Comparison of ENCODE assay signal across 7 mouse cellular contexts in genomic region chr11:109859939-109860469, GRCm38 (mm10). TPM values are rescaled to one million over a fixed set of nuclear protein-coding genes. Genes with fewer than 3 reads are reported as not detected.
DNase-seq lines count a peak whose midpoint lies in the region; ATAC-seq and TF ChIP-seq lines count a peak whose summit lies in the region.

No protein-coding gene starts in this region.

- no peak overlapping the region for H3K27ac ChIP-seq in forebrain, embryonic 13.5 days
- peak overlapping the region; percentile 51; the same call in 1 of the 2 replicates for H3K27ac ChIP-seq in intestine, embryonic 14.5 days (ENCODE audit: low read depth)
- peak overlapping the region; percentile 79 for H3K27ac ChIP-seq in lung, embryonic 16.5 days (ENCODE audit: low read length)
- peak overlapping the region; percentile 75 for H3K27ac ChIP-seq in spleen, adult 2 months (ENCODE audit: insufficient read depth, low read length)

- DNase-seq in CD4-positive helper T cell, adult 2 months (ENCODE audit: low read depth, low spot score): peak; percentile 92
- peak; percentile 30 for DNase-seq in ES-CJ7 (ENCODE audit: low read depth, low spot score)
- no peak for DNase-seq in intestine, embryonic 14.5 days (ENCODE audit: low spot score)
- DNase-seq in spleen, adult 2 months (ENCODE audit: low read depth in 1 of 2, low spot score in 2 of 2): peak; percentile 51 to 68
- no peak for DNase-seq in urinary bladder, postnatal 25 days (ENCODE audit: low spot score)

- H3K9ac ChIP-seq in forebrain, embryonic 13.5 days: no peak overlapping the region
- H3K9ac ChIP-seq in intestine, embryonic 14.5 days (ENCODE audit: low read length): no peak overlapping the region
- peak overlapping the region; percentile 54 for H3K9ac ChIP-seq in lung, embryonic 16.5 days (ENCODE audit: low read length)

- TF ChIP-seq CTCF in spleen, adult 2 months (IDR thresholded peaks at IDR 0.05; ENCODE audit: extremely low read depth, insufficient read depth, insufficient read length, insufficient replicate concordance): no peak

- peak overlapping the region; percentile 25; the same call in 1 of the 2 replicates for H3K4me2 ChIP-seq in forebrain, embryonic 13.5 days
- peak overlapping the region; percentile 33 for H3K4me2 ChIP-seq in intestine, embryonic 14.5 days (ENCODE audit: low read length)
- H3K4me2 ChIP-seq in lung, embryonic 16.5 days (ENCODE audit: low read depth, low read length): peak overlapping the region; percentile 46

- H3K4me3 ChIP-seq in forebrain, embryonic 13.5 days: no peak overlapping the region
- 0 out of 2 replicates have a peak overlapping the region, but pooled peaks have one; percentile 4 for H3K4me3 ChIP-seq in intestine, embryonic 14.5 days (ENCODE audit: low read depth, low read length)
- peak overlapping the region; percentile 21; the same call in 1 of the 2 replicates for H3K4me3 ChIP-seq in lung, embryonic 16.5 days (ENCODE audit: low read length)
- H3K4me3 ChIP-seq in spleen, adult 2 months (ENCODE audit: extremely low read depth, insufficient read depth, insufficient read length): peak overlapping the region; percentile 35

- no peaks in the 10 kb centered on the region for H3K36me3 ChIP-seq in forebrain, embryonic 13.5 days (ENCODE audit: poor library complexity, severe bottlenecking)
- no peaks in the 10 kb centered on the region for H3K36me3 ChIP-seq in intestine, embryonic 14.5 days (ENCODE audit: control insufficient read depth, insufficient read depth, low read length)
- H3K36me3 ChIP-seq in lung, embryonic 16.5 days (ENCODE audit: control insufficient read depth, insufficient read depth, low read length): no peaks in the 10 kb centered on the region
- no peaks in the 10 kb centered on the region for H3K36me3 ChIP-seq in spleen, adult 2 months (ENCODE audit: control insufficient read depth, insufficient read depth, low read length)

- no peaks in the 10 kb centered on the region for H3K27me3 ChIP-seq in forebrain, embryonic 13.5 days
- H3K27me3 ChIP-seq in intestine, embryonic 14.5 days (replicated peaks; ENCODE audit: control insufficient read depth, insufficient read depth, low read length): no peaks in the 10 kb centered on the region
- no peaks in the 10 kb centered on the region for H3K27me3 ChIP-seq in lung, embryonic 16.5 days (ENCODE audit: control insufficient read depth, insufficient read depth, low read depth, low read length)
- no peaks in the 10 kb centered on the region for H3K27me3 ChIP-seq in spleen, adult 2 months (ENCODE audit: control insufficient read depth, insufficient read depth, low read length)

- H3K4me1 ChIP-seq in forebrain, embryonic 13.5 days: 0 out of 2 replicates have a peak, but pooled peaks cover 5% of the 10 kb centered on the region
- 0 out of 2 replicates have a peak, but pooled peaks cover 3% of the 10 kb centered on the region for H3K4me1 ChIP-seq in intestine, embryonic 14.5 days (replicated peaks; ENCODE audit: control insufficient read depth, insufficient read depth, low read length)
- peaks cover 6% of the 10 kb centered on the region; the same call in 1 of the 2 replicates for H3K4me1 ChIP-seq in lung, embryonic 16.5 days (replicated peaks; ENCODE audit: control insufficient read depth, insufficient read depth, low read length)
- H3K4me1 ChIP-seq in spleen, adult 2 months (ENCODE audit: control insufficient read depth, insufficient read depth, insufficient read length): no peaks in the 10 kb centered on the region

- WGBS in forebrain, embryonic 13.5 days: 72% methylated on average over 14 of the region's 14 CpGs
- WGBS in intestine, embryonic 14.5 days: 58% methylated on average over 14 of the region's 14 CpGs
- WGBS in lung, embryonic 16.5 days: 51% methylated on average over 14 of the region's 14 CpGs
- 3% methylated on average over 14 of the region's 14 CpGs for WGBS in spleen, adult 2 months

- 0 out of 2 replicates have a peak, but pooled peaks have one; percentile 22 for ATAC-seq in forebrain, embryonic 13.5 days
- ATAC-seq in intestine, embryonic 14.5 days (replicated peaks; ENCODE audit: low FRiP score, low TSS enrichment, low read depth): no peak
- ATAC-seq in lung, embryonic 16.5 days (ENCODE audit: low read depth): peak; percentile 72

- H3K9me3 ChIP-seq in forebrain, embryonic 13.5 days (replicated peaks): no peaks in the 10 kb centered on the region
- no peaks in the 10 kb centered on the region for H3K9me3 ChIP-seq in intestine, embryonic 14.5 days (ENCODE audit: control insufficient read depth, low read length)
- H3K9me3 ChIP-seq in lung, embryonic 16.5 days (ENCODE audit: control insufficient read depth, low read length): no peaks in the 10 kb centered on the region

- TF ChIP-seq POLR2A in spleen, adult 2 months (IDR thresholded peaks at IDR 0.05; ENCODE audit: low read depth, low read length): no peak

RNA-seq across cellular contexts. Expression of gene 1700012B07Rik, which starts 32.2 kb away (rescaled TPM):
- polyA plus RNA-seq in forebrain, embryonic 13.5 days (2015; fragmentation: Nextera tagmentation; extraction: Ambion mirVana): not detected in 2 replicates
- polyA plus RNA-seq in intestine, embryonic 14.5 days (2014; fragmentation: Nextera tagmentation; extraction: Ambion mirVana): not detected in 2 replicates
- polyA plus RNA-seq in lung, embryonic 16.5 days (2015; fragmentation: Nextera tagmentation; extraction: Ambion mirVana): not detected in 2 replicates
- polyA plus RNA-seq in spleen, adult 2 months (2012; rRNA removed): not detected in 2 replicates

Comparison
In these comparisons a context has a peak if more than half of its experiments do, and no peak if none do; other contexts are left out.
1. DNase-seq: peak in CD4-positive helper T cell, adult 2 months (single experiment), ES-CJ7 (single experiment) and spleen, adult 2 months (2 of 2); none in intestine, embryonic 14.5 days (single experiment) and urinary bladder, postnatal 25 days (single experiment).
2. Peak in every context shown above with its lines, with median percentiles within 50 percentile points of each other: H3K4me2 ChIP-seq.